Mouse (Mus musculus) MN1 (cell line): Measurements from ENCODE around the gene Slc7a5.

Experiments
- DNase-seq: peaks from one replicate; pipeline ENCODE4 v3.0.0-alpha.2; 2016; ENCODE audit warnings: low spot score

Gene Slc7a5

DNA sequence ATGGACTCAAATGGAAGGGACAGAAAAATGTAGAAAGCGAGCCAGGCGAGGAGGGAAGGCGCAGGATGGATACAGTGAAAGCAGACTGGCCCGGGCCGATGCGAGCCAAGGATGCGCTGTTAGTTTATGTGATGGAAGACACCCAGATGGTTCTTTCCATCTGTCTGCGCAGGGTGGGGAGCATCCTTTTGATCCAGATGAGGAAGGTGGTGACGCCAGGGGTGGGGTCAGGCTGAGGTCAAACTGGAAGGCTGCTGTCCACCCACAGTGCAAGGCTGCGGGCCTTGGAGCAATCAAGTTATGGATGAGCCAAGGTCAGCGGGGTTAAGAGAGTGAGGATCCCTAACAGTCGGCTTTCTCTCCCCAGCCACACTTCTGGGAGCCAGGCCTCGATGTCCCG is 28.9 kb upstream of the Slc7a5 start:
- no peak for DNase-seq

DNA sequence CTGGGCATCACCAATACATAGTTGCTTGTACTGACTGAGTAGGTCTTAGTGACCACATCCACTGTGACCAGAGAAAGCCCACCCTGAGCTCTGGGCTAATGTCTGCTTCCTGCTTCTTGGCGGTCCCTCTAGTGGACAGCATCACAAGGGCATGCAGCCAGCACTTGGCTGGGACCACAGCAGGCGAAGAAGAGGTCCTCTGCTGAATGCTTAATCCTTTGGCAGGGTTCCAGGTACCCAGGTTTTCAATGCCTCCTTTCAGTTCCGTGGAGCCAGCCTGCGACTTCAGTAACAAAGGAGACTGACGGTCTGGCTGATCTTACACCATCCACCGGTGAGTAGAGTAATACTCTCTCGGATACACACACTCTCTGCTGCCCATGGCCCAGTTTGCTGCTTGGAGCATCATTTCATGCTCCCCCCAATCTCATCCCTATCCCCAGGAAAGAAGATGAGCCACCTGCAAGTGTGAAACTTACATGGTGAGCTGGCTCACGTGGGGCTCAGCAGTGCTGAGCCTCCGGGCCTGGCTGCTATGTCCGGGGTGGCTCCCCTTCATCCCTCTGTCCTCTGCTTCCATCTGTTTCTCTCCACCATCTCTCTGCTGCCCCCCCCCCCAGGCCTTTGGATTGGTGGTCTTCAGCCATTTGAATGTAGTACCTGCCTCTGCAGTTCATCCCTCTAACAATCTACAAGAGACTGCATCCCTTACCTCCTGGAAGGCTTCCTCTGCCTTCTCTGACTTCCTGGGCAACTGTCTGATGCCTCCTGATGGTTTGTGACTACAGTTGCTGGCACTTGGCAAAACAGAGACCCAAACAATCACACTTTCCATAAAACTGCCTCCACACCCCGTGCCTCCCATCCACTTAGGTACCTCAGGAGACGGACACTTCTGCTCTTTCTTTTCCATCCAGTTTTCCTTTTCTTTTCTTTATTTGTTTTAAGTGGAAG is 28.1 kb upstream of the Slc7a5 start:
- peak; percentile 93 for DNase-seq

DNA sequence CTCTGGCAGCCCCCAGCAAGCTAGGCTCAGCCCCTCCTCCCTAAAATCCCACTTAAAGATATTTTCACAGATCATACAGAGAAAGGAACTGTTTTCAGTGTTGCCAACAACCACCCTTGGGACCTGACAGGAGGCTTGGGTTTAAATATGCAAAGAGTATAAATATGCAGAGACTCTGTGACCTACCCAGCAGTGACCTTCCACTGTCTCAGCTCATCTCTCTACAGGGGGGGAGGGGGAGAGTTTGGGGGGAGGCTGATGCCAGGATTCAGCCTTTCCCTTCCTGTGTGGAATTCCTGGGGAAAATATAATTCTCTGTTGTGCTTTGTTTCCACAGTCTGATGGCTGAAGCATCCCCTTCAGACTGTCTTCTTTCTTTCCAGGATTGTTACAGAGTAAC is 27.4 kb upstream of the Slc7a5 start:
- DNase-seq: no peak

DNA sequence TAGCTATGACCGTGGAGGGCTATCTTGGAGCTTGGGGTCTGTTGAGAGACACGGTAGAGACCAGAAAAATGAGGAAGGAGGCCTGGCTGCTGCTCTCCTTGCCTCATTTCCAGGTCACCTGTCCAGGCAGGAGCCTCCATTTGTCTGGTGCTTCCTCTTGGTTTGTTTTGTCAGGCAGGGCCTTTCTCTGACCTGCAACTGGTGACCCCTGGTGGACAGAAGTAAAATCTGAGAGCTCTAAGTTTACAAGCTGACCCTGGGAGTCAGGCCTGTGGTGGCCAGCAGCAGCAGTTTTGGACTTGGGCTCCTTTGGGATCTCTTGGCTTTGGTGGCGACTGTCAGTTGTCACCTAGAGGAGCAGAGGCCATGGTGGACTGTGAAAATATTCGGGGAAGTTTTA is 27.0 kb upstream of the Slc7a5 start:
- peak; percentile 89 for DNase-seq

DNA sequence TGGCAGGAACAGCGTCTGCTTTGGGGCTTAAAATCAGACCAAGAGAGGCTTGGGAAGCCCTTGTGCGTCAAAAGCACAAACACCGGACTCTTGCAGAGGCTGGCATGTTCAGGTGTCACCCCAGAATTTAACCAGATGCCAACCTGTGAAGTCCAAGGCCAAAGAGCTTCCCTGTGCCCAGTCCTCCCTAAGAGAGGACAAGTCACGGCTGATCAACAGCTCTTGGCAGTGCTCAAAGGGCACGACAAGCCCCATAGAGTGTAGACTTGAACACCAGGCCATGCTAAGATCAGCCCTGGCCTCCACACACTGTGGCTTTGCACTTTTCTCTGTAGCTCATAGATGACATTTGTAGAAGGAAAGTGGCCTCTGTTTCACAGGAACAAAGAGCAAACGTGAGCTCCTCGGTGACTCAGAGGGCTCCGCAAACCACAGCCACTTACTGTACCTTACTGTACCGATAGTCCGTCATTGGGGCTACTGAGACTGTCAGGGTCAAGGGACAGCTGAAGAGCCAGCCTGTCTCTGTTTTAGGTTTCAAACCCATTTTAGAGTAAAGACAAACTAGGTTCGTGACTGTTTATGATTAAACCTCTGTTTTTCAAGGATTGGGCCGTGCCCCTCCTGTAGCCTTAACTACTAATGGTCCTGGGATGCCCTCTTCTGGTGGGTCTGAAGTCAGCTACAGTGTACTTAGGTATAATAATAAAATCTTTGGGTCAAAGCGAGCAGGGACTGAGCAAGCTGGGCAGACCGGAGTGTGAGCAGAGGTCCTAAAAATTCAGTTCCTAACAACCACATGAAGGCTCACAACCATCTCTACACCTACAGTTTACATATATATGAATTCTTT is 25.4 kb upstream of the Slc7a5 start:
- DNase-seq: peak; percentile 50

DNA sequence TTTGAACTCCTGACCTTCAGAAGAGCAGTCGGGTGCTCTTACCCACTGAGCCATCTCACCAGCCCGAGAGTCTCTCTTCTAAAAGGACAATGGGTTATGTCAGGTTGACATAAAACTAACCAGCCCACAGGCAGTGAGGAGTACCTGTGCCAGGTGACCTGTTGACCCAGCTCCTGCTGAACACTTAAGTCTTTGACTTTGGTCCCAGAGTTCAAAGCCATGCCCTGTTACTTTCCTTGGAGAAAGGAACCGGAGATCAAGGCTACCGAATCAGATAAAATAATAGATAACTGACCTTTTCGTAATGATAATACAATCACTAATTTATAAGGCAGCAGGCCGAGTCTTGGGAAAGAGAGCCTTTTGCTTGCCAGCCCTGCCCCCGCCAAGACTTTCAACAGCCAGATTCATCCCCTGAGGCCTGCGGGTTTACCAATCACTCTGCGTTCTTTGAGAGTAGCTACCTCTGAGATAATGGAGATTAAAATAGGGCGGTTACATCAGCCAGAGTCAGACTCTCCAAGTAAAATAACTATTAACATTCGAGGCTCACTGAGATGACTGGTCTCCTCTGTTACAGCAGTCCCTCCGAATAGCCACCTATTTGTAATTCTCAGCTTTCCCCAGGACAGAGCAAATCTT is 24.7 kb upstream of the Slc7a5 start:
- DNase-seq: peak; percentile 75

DNA sequence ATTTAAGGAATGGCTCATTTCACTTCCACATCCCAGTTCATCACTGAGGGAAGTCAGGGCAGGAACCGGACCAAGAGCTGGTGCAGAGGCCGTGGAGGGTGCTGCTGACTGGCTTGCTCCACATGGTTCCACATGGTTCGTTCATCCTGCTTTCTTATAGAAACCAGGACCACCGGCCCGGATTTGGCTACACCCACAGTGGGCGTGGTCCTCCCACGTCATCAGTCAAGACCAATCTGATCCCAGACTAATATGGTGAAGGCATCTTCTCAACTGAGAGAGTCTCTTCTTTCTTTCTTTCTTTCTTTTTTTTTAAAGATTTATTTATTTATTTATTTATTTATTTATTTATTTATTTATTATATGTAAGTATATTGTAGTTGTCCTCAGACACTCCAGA is 24.1 kb upstream of the Slc7a5 start:
- DNase-seq: no peak

DNA sequence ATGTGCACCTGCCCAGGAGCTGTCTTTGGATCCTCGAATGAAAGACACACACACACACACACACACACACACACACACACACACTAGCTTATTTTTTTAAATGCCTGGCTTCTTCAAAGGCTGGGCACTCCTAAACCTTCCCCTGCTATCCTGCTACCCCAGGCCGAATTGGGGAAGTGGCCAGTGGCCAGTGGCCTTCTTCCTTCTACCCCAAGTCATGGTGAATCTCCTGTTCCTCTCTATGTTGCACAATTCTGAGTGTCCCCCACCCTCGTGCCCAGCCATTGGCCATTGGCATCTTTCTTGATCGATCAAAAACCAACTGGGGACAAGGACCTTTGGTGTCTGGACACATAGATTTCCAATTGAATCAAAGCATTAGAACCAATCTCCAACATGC is 22.6 kb upstream of the Slc7a5 start:
- no peak for DNase-seq

DNA sequence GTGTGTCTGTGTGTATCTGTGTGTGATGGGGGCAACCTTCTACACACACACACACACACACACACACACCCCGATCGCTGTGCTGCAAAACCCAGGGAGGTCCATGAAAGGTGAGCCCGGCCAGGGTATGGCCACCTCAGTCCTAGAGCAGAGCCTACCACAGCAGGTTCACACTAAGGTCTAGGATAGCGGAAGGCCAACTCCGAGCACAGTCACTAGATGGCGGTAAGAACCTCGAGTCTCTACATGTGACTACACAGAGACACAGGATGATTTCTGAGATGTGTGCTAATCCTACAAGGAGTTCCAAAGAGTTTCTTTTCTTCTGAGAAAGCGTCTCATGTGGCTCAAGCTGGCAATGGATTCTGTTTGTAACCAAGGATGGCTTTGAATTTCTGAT is 19.8 kb upstream of the Slc7a5 start:
- DNase-seq: peak; percentile 84

DNA sequence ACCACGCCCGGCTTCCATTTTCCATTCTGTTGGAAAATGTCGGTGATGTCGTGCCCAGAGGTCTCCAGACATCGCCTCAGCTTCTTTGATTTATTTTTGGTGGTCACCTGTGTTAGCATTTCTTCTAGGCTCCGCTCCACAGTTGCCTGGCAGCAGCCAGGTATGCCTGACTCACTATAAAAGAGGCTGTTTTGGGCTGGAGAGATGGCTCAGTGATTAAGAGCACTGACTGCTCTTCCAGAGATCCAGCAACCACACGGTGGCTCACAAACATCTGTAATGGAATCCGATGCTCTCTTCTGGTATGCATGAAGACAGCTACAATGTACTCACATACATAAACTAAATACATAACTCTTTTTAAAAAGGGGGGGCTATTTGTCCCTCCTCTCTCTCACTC is 18.8 kb upstream of the Slc7a5 start:
- DNase-seq: peak; percentile 76

DNA sequence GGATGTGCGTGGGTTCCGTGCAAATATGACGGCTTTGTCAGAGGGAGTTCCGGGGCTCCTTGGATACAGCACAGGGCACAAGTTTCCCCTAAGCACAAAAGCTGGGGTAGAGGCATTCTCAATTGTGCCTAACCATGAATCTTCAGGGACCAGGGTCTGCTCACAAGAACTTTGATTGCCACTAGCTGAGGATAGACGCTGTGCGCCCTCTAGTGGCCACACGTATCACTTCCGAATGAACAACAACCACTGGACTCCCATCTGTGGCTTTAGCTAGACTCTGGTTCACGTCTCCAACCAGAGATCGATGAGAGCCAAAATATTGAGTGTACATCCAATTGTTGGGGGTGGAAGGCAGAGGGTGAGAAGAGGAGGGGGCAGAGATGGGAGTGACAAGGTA is 18.1 kb upstream of the Slc7a5 start:
- peak; percentile 94 for DNase-seq

DNA sequence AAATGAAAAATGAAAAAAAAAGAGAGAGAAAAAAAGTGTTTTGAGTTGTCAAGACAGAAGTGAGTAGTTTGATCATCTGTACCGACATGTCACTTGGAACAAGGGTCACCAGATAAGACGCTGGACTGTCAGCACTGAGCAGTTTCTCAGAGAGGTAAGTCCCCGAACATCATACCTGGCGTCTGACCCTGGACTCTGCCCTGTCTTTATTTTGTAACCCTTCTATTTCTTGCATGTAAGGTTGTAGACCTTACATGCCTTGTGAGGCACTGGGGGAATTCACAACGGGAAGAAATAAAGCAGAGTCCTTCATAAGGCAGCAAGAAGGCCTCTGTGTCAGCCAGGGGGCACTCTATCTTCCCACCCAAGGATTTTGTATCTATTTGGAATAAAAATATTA is 17.2 kb upstream of the Slc7a5 start:
- no peak for DNase-seq

DNA sequence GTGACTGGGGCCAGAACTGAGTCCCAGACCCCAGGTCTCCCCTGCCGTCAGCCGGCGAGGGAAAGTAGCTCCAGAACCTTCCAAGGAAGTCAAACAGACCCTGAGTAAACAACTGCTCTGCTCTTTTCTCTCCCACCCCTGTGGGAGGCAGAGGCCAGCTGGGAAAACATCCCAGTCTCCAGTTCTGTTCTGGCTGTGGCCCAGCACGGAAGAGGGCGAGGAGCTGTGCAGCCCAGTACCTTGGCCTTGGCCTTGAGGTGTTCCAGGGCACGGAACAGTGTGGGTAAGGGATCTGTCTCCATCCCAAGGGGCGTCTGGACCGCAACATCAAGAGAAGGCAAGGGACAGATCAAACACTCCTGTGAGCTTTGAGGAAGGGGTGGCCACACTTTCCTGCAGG is 14.6 kb upstream of the Slc7a5 start:
- DNase-seq: no peak

DNA sequence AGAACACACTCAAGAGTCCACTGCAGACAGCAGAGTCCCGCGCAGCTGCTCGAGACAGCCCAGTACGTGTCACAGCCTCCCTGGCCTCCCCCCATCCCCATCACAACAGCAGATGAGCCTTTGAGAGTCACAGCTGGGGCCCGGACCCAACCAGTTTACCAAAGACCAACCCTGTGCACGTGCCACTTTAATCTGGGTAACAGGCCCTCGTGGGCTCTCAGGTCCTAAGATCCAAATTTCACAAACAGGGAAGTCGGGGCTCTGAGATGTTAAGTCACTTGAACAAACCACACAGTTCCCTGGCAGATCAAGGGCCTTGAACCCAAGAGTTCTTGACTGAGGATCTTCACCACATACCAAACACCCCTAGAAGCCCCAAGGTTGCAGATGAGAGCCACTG is 14.1 kb upstream of the Slc7a5 start:
- no peak for DNase-seq

DNA sequence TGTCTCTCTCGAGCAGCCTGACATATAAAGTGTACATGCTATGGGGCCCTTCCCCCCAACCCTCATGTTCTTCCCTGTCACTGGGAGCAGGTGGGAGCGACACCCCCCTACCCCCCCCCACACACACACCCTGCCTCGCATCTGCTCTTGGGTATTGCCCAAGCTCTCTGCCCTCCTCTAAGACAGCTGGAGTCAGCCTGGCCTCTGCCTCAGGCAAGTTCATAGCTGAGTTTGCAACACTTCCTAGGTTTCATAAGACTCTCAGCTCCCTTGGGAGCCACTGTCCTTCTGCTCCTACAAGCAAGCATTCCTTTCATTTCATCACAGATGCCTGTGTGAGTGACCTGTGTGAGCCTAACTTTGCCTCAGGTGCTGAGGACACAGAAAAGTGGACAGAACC is 12.2 kb upstream of the Slc7a5 start:
- DNase-seq: no peak

DNA sequence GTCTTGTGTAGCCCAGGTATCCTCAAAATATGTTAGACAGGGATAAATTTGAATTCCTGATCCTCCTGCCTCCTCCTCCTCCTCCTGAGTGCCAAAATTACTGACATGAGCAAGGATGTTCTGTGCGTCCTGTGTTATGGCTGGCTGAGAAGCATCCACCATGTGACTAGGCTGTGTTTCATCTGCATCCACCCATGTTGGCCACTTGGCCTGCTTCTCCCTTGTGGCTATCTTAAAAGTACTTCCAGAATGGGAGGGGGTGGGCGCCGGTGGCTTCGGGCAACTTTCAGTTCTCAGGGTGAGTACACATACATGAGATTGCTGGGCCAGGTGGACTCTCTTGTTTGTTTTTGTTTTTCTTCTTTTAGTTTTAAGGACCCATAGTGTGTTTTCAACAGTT is 11.7 kb upstream of the Slc7a5 start:
- DNase-seq: no peak

DNA sequence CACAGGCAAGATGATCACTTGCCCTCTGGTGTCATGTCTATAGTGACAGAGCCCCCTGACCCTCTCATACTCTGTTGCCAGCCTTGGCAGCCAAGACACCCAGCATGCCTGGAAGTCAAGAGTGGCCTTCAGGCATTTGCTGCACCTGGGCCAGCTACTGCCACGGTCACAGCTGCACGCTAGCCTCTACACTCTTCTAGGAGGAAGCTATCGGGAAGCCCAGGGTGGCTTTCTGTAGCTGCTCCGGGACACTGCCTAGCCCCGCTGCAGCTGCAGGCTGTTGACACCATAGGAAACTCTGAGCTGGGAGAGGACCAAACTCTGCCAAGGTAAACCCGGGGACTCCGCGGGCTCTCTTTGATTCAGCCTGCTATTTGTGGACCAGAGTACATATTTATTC is 5.9 kb upstream of the Slc7a5 start:
- DNase-seq: no peak

DNA sequence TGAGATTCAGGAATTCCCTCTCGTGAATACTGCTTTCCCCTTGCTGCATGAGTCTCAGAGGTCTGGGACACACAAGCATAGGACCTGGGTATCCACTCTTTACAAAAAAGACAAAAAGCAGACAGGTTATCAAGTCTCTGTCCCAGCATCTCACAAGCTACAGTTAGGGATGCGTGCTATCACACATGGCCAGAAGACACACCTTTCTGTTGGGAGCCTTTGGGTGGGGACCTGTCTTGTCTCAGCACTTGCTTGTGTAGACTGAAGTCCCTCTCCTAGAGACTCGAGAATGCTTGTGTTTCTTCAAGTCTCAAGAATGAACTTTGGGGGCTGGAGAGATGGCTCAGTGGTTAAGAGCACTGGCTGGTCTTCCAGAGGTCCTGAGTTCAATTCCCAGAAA is 5.3 kb upstream of the Slc7a5 start:
- DNase-seq: no peak

DNA sequence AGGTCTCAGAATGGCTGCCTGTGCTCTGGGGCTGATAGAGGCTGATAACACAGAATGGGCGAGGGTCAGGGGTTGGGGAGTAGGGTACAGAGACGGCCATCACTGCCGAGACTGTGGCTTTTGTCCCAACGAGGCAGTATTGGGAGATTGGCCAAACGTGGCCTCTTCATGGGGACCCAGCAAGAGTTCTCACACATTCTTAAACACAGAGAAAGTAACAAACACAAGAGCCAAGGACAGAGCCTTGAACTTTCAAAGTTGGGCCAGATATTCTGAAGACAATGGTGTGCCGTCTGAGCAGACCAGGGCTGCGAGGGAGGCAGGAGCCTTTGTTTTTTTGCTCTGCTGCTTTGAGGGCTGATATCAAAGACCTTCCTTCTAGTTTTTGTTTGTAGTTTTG is 4.5 kb upstream of the Slc7a5 start:
- no peak for DNase-seq

DNA sequence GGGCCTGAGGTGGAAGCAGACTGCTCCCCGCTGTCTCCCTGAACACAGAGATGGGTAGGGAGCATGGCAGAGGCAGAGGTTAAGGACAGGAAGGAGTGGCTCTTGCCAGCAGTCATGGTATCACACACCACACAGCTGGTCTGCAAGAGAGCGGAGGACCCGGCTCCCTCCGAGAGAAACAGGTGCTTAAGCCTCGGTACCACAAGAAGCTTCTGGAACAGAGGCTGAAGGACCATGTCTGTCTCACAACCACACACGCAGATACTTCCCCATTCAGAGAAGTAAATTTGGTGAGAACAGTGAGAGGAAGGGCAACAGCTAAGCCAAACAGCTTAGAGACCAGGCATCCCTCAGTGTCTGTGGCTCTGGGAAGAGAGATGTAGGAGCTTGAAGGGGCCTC is 3.9 kb upstream of the Slc7a5 start:
- no peak for DNase-seq

DNA sequence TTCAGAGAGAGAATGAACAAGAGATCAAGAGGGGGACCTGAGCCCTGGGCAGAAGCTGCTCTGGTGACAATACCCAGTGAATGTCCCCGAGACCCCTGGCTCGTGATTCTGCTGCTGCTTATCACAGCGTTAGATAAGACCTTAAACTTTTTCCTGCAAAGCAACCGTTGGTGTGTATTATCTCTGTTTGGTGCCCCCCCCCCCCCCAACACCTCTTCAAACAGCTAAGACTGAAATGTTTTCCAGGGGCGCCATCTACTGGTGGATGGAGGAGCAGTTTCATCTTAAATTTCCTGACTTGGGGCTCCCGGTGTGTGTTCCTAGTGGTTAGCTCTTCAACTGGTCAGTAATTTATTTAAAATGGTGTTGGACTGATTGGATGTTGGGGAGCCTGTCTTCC is 2.2 kb upstream of the Slc7a5 start:
- peak; percentile 93 for DNase-seq

DNA sequence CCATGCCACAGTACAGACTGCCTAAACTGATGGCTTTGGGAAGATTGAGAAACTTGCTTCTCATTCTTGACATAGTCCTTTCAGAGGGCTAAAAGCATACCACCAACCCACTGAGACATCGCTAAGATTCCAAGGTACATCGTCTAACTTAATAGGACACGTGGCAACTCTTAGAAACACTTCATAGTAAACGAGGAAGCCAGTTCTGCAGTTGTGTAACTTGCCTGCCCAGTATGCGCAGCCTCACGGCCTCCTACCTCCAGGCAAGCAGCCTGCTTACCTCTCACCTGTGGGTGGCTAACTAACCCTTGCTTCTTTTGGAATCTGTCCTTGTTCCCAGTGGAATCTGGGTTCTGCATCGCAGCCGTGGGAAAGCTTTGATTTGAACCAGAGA is 1.7 kb upstream of the Slc7a5 start:
- DNase-seq: no peak
